Mouse (Mus musculus) bone marrow, adult 2 months (tissue): ENCODE results near the gene Elf5. TPM values are rescaled to one million over a fixed set of nuclear protein-coding genes. Genes with fewer than 3 reads are reported as not detected.
A peak's percentile ranks its signal among the peaks of the same experiment; 100 is the strongest.

Experiments used
- H3K27ac ChIP-seq: fragments of 200-500 bp; 2 replicates; pipeline ENCODE4 v1.5.1; 2012; ENCODE audit warnings: low read depth, mild to moderate bottlenecking, control low read depth, inconsistent platforms, low read length; ENCODE audit not compliant: control insufficient read depth, poor library complexity, insufficient read depth
- H3K4me1 ChIP-seq: fragments of 200-500 bp; 2 replicates; pipeline ENCODE4 v1.6.1; 2011; ENCODE audit warnings: low read length; ENCODE audit not compliant: control insufficient read depth, insufficient read depth
- H3K4me3 ChIP-seq: fragments of 200-500 bp; replicated peaks from 2 replicates; pipeline ENCODE3; 2011; ENCODE audit warnings: mild to moderate bottlenecking, low read depth, low read length, control low read depth; ENCODE audit not compliant: control insufficient read depth
- CTCF ChIP-seq: fragments of 200-500 bp; IDR thresholded peaks from 2 replicates; pipeline ENCODE4 v1.5.1; 2011; ENCODE audit warnings: low read length, control low read depth; ENCODE audit not compliant: control insufficient read depth, insufficient read depth
- POLR2A ChIP-seq: fragments of 200-500 bp; IDR thresholded peaks from 2 replicates; pipeline ENCODE4 v1.6.1; 2011; ENCODE audit warnings: low read depth, mild to moderate bottlenecking, control low read depth, low read length, borderline replicate concordance; ENCODE audit not compliant: control insufficient read depth
- WGBS: fragments of 180-500 bp; shearing (Covaris S2); methylation state at CpG from one replicate; pipeline ENCODE4 v1.1.7; 2018; 5-methylcytosine and 5-hydroxymethylcytosine counted together
- polyA plus RNA-seq: library from polyadenylated mRNA; stranded (reverse); fragments of >200 nt; gene quantifications from 2 replicates; pipeline ENCODE4 v1.2.4, GENCODE M21; 2011; ENCODE audit warnings: low replicate concordance; ENCODE audit not compliant: missing spikeins, insufficient read depth, insufficient read length

Gene Elf5
- polyA plus RNA-seq, 1 experiment, result not detected

DNA sequence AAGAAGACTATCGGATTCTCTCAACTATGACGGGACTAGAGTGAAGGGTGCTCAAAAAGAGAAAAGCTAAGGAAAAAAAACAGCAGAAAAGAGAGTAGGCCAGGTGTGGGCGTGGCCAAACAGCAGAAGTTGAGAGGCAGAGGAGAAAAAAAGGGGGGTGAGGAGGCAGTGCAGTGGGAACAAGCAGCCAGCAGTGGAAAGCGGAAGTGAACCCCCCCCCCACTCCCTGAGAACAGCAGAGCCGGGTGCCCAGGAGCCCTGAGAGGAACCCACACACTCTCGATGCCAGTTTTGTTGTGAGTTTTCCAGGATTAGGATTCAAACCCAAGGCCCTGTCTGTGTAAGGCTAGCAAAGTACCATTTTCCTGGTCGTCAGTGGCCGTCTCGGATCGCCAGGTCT is 47.6 kb downstream of the Elf5 start:
- 65% methylated on average over 10 of the region's 10 CpGs for WGBS
- Histone ChIP-seq H3K27ac (no peak overlapping the region), H3K4me1 (no peaks in the 10 kb centered on the region), H3K4me3 (no peak overlapping the region)
- no peak for TF ChIP-seq POLR2A
- TF ChIP-seq CTCF, result no peak

DNA sequence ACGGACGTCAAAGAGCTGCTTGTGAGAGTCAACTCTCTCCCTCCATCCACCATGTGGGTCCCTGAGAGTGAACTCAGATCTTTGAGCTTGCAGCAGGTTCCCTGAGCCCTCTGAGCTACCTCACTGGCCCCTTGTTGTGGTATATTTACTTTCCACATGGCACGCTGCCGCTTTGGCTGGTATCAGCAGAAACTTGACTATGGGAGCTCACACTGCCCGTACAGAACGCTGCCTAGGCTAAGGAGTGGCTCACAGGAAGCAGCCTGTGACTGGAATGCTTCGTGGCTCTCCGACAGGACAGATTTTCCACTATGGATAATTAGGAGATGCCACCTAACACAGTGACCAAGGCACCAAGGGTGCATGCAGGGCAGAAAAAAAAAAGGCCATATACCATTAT is 49.7 kb downstream of the Elf5 start:
- H3K27ac ChIP-seq, result no peak overlapping the region
- TF ChIP-seq CTCF (no peak), POLR2A (no peak)
- H3K4me1 ChIP-seq, result no peaks in the 10 kb centered on the region
- WGBS, result 90% methylated on average over 8 of the region's 8 CpGs
- no peak overlapping the region for H3K4me3 ChIP-seq

DNA sequence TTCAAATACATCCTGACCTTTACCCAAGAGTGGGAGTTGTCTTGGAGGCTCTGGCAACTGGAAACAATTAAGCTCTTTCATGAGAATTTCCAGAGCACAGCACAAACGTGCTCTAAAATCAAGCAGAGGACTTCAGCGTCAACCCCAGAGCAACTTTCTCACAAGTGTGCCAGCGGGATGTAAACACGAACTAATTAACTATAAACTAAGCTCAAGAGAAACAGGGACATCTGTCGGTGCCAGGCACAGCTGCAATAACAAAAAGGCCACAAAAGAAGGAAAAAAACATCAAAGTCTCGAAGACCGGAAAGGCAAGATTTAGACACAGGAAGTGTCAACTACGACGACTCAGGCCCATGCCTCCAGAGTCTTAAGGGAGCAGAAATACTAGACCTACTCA is 50.3 kb downstream of the Elf5 start:
- no peaks in the 10 kb centered on the region for H3K4me1 ChIP-seq
- TF ChIP-seq POLR2A (no peak), CTCF (no peak)
- no peak overlapping the region for H3K27ac ChIP-seq
- WGBS, result 72% methylated on average over 9 of the region's 9 CpGs
- no peak overlapping the region for H3K4me3 ChIP-seq

DNA sequence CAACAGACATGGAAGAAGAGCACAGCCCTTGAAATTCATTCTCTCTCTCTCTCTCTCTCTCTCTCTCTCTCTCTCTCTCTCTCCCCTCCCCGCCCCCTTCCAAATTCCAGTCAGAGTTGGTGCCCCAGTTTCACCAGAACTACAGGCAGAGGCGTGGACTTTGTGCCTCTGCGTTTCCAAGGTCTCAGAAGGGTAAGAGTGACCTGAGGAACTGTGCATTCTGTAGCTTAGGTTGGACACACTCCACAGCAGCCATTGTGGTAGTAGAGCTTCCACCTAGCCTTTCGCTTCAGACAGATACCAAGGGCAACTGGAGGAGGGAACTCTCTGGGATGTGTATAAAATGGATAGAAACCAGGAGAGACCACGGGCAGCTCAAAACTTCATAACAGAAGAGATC is 51.3 kb downstream of the Elf5 start:
- H3K27ac ChIP-seq, result no peak overlapping the region
- H3K4me1 ChIP-seq, result no peaks in the 10 kb centered on the region
- no peak for TF ChIP-seq POLR2A
- TF ChIP-seq CTCF, result no peak
- WGBS, result 84% methylated on average over 5 of the region's 5 CpGs
- H3K4me3 ChIP-seq, result no peak overlapping the region

DNA sequence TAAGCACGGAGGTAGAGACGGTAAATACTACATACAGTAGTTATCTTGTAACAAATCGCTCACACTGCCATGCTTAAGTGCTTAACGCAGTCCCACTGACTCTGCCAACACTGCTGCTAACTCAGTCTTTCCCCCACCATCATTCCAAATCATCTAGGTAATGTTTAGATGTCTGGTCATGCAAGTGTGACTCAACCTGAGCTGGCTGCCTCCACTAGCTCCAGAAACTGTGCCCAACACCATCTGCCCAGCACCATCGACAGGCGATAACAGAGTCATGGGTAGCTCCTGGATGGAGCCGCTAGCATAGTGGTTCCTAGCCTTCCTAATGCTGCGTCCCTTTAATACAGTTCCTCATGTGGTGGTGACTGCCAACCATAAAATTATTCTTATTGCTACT is 53.0 kb downstream of the Elf5 start:
- H3K4me1 ChIP-seq, result no peaks in the 10 kb centered on the region
- H3K4me3 ChIP-seq, result no peak overlapping the region
- WGBS, result 94% methylated on average over 8 of the region's 8 CpGs
- no peak overlapping the region for H3K27ac ChIP-seq
- no peak for TF ChIP-seq CTCF
- no peak for TF ChIP-seq POLR2A

DNA sequence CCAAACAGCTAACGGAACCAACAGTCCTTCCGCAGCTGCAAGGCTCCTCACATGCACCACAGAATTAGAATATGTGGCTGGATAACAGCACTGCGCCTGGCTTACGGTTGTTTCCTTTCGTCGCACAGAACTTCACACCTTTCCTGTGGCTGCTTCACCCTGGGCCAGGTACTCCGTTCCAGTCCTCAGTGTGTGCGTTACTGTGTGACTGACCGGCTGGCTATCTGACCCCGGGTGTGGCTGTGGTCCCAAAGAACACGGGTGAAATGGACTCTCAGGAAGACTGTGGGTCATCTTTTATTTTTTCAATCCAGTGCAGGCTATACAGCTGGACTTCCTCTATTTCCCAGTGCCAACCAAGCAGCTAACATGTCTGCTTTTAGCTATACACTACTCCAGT is 53.9 kb downstream of the Elf5 start:
- Histone ChIP-seq H3K27ac (no peak overlapping the region), H3K4me1 (no peaks in the 10 kb centered on the region), H3K4me3 (no peak overlapping the region)
- 87% methylated on average over 11 of the region's 11 CpGs for WGBS
- TF ChIP-seq POLR2A (no peak), CTCF (peak; percentile 8; the same call in 1 of the 2 replicates)

DNA sequence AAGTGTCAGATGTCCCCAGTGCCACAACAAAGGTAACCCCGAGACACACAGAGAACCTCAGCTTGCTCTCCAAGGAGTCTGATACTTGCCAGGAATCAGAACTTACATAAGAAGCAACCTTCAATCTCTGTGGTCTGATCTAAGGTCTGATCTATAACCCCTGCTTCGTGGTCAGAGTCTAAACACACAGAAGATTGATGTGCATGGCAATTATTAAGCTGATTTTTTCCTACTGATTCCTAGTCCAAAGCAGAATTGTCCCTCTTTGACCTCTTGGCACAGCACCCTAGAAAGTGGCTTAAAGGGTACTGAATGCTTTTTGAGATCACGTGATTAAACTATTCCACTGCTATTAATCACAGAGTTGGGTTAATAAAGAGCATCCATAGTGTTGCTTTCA is 54.8 kb downstream of the Elf5 start:
- no peak overlapping the region for H3K27ac ChIP-seq
- no peak for TF ChIP-seq POLR2A
- no peak for TF ChIP-seq CTCF
- 78% methylated on average over 3 of the region's 3 CpGs for WGBS

DNA sequence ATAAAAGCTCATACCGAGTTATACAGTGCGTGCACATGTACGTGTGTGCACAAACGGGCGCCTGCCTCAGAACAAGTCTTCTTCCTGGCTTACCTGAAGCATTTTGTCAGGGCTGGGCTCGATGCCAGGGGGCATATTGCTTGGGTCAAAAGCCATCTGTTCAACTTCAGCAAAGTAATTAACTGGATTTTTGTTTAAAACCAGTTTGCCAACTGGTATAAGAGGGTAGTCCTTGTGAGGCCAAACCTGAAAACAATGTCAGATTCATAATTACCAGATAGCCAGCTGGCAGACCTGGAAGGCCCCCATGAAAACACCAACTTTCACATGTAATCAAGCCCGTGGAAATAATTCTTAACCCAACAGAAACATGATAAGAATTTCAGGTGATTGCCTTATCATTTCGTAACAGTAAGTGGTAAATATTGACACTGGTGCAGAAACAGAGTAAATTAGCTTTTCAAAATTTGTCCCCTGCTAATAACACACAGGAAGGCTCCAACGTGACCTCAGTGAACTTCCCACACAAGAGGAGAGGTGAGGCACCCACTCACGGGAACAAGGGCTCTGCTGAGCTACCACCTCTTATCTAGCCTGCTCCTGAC is 55.6 kb downstream of the Elf5 start:
- Histone ChIP-seq H3K27ac (no peak overlapping the region), H3K4me3 (no peak overlapping the region), H3K4me1 (no peaks in the 10 kb centered on the region)
- WGBS, result 87% methylated on average over 10 of the region's 10 CpGs
- TF ChIP-seq CTCF, result no peak
- TF ChIP-seq POLR2A, result no peak

More for the DNA sequence above, 54.8 kb downstream of the Elf5 start:
- Histone ChIP-seq H3K4me1 (no peaks in the 10 kb centered on the region), H3K4me3 (no peak overlapping the region)

DNA sequence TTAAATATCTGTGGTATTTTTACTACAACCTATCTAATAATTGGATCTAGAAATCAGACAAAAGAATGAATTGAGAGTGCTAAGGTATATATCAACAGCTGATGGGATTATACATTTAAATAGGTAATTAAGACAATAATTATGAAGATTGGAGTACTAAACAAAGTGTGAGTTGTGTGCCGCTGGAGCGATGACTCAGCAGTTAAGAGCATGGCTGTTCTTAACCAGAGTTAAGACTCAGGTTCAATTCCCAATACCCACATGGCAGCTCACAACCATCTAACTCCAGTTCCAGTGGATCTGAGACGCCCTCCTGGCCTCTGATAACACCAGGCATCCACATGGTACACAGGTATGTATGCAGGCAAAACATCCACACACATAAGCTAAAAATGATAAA is 61.9 kb downstream of the Elf5 start:
- Histone ChIP-seq H3K4me1 (no peaks in the 10 kb centered on the region), H3K4me3 (no peak overlapping the region), H3K27ac (no peak overlapping the region)
- TF ChIP-seq POLR2A, result no peak
- no peak for TF ChIP-seq CTCF
- 88% methylated on average over 3 of the region's 3 CpGs for WGBS
